Mouse (Mus musculus) spleen, postnatal 4 days (tissue): Measurements from ENCODE around the gene Gpr156.
A peak's percentile ranks its signal among the peaks of the same experiment; 100 is the strongest.
"Not testable (repeated sequence)": the region's sequence is repeated elsewhere in the genome, so short reads cannot be mapped to it uniquely, and the experiment has no call there.

Experiments
- DNase-seq, 2 experiments: peaks; one replicate each; pipeline ENCODE4 v3.0.0; 2022; ENCODE audit warnings: low spot score in 2 of 2

Gpr156 gene

DNA sequence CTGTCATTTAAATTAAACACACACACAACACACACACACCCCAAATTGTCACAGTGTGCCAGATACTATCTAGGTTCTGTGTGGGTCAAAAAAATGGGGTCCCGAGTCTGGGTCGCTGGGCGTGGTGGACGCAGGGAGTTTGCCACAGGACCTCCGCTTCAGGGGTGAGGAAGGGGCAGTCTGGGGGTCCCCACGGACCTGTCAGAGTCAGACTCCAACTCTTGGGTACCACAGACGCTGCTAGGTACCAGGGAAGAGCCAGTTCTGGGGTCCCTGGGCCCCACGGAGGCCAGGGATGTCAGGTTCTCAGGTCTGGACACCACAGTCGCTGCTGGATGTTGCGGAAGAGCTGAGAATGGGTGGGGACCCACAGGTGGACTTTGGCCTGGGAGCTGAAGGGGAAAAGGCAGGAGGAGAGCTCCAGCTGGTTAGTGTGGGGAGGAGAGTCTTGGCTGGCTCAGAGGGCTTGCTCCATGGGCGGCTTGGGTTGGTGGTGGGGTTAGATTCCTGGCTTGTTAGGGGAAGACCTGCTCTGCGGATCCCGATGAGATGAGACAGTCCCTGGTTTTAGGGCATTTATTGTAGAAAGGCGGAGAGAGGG, 39.9 kb downstream of the Gpr156 start:
- no peak for DNase-seq

DNA sequence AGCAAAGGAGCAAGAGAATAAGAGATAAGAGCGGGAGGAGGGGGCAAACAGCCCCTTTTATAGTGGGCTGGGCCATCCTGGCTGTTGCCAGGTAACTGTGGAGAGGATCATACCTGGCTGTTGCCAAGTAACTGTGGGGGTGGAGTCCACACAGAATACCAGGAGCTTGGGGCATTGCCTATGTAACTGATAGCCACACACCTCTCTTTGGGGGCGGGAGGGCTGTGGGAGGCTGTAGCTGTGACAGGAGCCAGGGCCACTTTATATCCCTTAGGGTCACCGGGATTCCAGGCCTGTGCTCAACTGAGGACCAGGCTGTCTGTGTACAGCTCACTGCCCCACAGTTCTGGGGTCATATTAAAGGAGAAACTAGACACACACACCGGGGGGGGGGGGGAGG, 40.5 kb downstream of the Gpr156 start:
- no peak for DNase-seq

DNA sequence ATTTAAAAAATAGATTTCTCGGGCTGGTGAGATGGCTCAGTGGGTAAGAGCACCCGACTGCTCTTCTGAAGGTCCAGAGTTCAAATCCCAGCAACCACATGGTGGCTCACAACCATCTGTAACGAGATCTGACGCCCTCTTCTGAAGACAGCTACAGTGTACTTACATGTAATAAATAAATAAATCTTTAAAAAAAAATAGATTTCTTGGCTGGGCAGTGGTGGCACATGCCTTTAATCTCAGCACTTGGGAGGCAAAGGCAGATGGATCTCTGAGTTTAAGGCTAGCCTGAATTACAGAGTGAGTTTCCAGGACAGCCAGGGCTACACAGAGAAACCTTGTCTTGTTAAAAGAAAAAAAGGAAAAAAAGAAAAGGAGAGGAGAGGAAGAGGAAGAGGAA, 46.4 kb downstream of the Gpr156 start:
- DNase-seq, result not testable (repeated sequence)

DNA sequence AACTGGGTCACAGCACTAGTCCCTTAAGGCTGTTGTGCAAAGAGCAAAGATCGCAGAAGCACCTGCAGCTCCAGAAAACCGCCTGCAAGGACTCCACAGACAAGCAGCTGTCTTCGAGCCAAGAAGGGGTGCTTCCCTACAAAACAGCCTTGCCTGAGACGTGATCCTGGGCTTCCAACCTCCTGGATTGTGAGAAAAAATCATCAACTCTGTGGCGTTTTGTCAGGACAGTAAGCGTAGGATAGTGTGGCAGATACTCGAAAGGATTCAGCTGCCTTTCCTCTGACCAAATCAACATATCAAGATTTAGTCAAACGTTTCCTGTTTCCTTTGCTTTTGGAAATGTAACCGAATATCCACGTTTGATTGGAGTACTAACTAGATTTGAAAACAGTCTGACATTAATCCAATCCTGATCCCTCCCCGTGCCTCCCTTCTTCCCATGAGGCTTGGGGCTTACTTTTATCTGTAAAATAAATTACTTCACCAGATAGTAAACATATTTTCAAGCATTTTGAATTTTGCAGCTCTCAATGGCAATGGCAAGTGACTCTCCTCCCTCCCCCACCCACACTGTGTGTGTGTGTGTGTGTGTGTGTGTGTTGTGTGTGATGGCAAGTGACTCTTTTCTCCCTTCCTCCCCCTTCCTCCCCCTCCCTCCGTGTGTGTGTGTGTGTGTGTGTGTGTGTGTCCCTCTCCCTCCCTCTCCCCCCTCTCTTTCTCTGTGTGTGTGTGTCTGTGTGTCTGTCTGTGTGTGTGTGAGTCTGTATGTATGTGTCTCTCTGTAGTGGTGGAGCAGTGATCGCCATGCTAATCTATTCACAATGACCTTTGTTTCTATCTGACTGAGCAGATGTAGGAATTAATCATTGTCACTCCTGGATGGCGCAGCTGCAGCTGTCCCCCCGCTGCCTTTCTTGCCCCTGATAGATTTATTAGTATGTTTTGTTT, 47.3 kb downstream of the Gpr156 start:
- no peak for DNase-seq

DNA sequence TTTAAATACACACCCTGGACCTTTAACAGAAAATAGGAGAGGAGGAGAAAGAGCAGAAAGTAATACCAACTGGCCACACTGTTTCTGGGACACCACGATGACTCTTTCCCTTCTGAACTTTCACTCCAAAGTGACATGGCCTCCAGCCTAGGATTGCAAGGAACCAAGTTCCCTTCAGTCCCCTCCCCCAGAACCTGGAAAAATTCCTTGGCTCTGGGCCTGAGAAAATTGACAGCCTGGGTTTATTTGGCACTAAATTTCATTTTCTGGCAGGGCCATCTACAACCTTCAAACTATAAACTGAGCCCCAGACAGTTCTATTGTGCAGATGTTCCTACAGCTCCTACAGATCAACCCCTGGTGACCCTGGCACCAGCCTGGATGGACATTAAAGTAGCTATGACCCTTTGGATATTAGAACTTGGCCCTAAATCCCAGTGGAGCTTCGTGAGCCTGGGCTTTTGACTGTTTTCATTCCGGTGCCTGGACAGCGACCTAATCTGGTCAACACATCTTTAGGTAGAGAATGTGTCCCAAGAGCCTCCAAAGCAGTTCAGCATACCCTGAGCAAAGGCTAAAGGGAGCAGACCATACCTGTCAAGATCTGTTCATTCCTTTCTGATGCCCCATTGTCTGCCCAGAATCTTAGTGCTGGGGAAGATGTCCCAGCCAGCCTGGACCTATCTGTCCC, 48.2 kb downstream of the Gpr156 start:
- DNase-seq, result no peak

DNA sequence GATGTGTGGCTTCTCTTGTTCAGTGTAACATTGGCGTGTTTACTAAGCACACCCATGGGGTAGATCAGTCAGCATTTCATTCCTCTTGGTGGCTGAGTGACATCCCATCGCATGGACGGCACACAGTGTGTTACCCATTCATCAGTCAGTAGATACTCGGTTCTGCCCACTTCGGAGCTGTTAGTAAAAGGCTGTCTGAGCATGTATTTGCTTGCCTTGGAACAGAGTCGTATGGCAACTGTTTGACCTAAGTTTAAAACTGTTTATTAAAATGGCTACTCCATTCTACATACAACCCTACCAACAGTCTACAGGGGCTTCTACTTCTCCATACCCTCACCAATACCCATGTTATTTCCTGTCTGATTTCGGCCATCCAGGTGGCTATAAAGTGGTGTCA, 50.6 kb downstream of the Gpr156 start:
- no peak for DNase-seq

DNA sequence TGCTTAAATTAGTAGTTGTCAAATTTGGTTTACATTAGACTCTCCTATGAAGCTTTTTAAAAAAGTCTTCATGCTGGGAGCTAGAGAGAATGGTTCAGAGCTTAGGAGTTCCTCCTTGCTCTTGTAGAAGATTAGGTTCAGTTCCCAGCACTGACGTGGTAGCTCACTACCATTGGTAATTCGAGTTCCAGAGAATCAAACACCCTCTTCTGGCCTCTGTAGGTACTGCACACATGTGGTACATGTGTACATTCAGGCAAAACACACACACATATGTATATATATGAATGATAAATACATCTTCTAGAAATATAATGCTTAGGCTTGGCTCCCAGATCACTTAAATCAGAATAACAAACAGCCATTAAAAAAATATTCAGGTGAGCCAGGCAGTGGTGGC, 51.1 kb downstream of the Gpr156 start:
- no peak for DNase-seq

DNA sequence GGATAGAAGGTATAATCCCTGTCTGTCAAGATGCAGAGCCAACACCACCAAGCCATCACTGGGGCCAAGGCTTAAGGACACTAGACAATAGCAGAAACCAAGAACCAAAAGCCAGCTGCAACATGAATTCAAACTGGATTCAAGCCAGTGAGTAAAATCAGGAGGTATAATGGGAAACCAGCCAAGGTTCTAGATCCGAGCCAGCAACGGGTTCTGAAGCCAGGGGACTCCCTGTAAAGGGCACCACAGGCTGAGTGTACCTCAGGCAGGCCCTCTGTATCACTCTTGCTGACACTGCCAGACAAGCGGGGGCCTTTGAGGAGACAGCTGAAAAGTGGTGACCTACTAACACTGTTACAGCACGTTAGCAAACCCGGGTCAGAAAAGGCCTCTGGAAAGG, 55.2 kb downstream of the Gpr156 start:
- DNase-seq, result no peak

DNA sequence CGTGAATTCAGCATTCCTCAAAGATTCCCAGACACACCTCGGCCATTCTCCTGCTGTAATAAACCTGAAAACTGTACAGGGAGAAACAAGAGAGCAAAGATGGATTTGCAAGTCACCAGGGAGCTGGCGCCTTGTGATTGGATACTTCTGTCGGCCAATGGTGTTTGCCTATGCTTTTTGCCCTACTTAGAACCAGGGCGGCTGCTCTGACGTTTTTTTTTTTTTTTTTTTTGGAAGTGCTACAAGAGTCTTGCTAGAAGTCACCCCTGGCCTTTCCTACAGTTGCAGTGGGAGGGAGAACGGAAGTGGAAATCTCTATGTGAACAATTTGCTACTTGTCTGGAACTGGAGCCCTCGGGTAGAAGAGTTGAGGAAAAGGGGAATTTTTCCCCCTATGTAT, 56.1 kb downstream of the Gpr156 start:
- no peak for DNase-seq

DNA sequence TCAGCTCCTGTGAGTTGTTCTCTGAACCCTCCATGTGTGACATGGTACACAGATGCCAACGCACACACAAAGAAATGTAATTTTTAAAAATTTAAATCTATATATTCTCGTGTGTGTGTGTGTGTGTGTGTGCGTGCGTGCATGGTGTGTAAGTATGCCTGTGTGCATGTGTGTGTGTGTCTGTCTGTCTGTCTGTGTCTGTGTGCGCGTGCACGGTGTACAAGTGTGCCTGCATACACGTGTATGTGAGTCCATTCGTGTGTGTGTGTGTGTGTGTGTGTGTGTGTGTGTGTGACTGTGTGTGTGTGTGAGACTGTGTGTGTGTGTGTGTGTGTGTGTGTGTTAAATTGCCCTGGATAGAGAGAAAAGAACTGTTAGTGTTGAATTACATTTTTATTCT, 56.9 kb downstream of the Gpr156 start:
- not testable (repeated sequence) for DNase-seq

DNA sequence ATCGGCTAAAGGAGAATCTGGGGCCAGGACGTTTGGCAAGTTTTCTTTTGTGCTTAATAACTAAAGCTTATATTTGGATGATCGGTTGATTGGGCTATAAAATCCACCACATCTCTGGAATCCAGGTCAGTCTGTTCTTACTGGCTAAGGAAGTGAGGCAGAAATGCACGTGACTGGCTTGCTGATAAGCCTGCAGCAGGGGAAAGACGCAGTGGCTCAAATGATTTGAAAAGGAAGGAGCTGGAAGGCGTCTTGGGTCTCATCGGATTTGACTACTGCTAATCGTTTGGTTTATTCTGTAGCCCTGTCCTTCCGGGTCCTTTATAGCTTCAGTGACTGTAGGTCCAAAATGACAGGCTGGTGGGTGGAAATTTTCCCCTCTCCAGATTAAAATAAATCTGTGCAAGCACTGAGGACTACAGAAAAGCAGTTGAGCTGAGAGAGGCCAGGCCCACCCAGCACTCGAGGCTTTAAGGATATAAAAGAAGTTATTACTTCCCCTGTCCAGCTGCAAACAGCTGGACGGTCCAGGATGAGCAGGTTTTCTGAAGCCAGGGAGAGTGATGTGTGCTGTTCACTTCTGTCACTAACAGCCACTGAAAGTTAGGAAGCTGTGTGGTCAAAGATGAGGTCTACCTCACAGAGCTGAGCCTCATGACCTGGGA, 57.7 kb downstream of the Gpr156 start:
- no peak for DNase-seq

DNA sequence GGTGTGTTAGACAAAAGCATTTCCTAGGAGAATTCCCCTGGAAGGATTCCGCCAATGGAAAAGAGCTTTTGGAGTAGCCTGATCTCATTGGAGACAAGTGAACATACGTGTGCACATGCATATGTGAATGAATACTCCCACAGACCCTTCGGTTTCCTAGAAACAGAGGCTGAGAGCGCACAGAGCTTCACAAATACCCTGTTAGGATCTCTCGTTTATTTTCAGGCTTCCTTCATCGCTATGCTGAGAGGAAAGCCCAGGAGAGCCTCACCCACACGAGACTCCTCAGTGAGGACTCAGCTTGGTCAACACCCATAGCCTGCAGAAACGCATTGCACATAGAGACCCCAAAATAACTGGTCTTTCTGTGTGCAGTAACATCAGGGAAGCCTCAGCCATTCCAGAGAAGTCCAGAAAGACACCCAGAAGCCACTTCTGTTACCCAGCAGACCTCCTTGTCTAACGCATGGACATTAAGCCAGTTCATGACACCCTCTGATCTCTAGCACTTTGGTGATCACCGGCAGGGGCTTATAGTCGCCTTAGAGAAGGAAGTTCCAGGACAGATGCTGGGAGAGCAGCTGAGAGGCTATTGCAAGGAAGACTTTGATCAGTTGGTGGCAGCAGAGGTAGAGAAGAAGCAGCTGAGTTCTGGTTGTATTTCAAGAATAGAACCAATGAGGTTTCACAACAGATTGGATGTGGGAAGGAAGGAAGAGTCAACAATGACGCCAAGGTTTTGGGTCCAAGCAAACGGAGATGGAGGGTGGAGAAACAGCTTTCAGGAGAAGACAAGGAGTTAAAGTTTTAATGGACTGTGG, 58.4 kb downstream of the Gpr156 start:
- DNase-seq, result no peak

DNA sequence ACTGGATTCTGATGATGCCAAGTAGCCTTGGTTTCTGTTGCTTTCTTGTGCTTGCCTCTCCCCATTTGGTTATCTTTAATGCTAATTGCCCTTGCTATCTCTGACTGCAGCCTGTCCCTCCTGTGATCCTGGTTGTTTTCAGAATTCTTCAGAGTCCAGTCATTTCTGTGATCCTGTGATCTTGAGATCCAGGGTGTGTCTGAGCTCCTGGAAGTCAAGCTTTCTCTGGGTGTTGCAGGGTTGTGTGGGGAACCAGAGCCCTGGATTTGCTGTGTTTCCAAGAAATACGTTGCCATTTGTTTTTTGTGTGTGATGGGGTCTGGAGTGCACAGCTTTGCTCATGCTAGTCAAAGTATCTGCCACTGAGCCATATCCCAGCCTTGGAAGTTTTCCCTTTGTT, 65.6 kb downstream of the Gpr156 start:
- DNase-seq, result no peak

DNA sequence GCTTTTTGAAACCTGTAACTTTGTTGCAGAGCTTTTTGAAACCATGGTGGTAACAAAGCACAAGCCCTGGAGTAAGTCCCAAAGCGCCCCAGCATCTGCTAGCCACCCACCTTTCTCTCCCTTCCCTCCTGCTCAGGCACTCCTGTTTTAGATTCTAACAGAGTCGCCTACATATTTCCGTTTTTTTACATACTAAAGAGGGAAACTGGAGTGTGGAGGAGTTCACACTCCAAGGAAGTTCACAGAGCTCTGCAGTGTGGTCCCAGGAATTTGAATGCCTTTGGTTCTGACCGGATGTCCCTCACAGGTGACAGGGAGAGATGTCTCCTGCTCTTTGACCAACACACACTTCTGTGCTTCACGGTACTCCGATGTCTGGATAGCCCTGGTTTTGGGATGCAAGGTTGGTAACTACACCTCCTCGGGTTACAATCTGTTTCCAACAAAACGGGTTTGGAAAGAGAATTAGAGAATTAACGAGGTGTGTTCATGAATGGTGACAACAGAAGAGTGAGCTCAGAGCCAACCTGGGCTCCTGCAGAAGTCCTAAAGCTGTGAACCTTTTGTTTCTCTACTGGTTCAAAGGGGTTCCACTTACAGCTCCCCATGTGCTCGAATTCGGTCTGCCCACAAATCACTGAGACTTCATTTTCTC, 72.0 kb downstream of the Gpr156 start:
- no peak for DNase-seq

DNA sequence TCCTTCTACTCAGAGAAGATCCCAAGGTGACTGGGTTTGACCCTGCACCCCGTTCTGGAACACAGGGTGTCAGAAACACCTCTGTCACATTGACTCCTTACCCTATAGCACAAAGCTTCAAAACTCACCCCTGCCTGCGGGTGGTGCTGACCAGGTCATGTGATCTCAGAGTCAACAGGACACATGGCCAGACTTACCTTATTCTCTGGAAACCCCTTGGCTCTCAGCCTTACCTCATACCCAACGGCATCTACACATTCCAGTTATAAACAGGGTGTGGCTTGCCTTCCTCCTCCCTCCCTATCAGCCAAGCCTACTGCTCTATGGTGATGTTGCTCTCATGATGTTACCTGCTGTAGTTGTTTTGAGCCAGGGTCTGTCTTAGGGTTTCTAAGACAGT, 73.5 kb downstream of the Gpr156 start:
- DNase-seq, result no peak

DNA sequence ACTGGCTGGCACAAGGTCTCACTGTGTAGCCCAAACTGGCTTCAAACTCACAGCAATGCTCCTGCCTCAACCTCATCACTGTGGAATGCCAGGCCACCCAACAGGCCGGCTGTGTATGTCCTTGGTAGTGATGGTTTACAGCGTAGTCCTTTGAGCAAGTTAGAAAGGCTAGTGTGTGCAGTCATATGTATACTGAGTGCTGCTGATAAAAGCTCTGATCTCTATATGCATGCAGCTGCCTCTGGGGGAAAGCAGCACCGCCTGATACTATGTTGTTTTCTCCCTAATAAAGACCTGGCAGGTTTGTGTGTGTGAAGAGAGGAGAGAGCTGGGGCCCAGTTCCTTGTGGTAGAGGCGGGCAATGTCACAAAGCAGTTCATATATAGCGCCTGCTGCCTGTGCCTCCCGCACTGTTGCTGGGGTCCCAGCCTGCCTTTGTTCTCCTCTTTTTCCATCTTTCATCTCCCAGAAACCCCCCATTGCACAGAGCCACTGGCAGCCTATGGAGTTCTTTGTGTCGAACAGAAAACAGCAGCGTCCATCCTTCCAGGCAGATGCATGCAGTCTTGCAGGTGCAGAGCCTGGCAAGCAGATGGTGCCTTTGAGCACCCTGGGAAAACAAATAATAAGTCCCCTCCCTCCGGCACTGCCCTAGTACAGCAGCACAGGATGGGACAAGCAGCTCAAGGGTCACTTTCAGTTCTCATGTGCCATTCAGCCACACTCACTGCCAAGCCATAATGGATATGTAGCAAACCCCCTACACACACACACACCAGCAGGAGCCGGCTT, 74.5 kb downstream of the Gpr156 start:
- no peak for DNase-seq

DNA sequence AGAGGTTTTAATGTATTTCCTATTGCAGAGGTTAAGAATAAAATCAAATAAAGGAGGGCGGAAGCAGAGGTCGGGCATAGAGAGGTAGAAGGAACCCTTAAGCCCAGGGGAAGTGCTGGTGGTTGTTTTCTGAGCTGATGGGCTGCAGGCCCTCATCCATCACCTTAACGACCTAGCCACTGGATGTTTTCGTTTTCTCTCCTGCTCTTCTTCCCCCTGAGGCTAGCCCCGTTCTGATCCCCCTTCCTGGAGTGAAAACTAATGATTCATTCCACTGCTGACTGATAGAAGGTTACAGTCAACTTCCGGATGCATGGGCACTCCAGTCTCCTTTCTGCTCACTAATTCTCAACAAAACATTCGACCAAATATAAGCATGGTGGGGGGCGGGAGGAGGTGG, 76.5 kb downstream of the Gpr156 start:
- no peak for DNase-seq

DNA sequence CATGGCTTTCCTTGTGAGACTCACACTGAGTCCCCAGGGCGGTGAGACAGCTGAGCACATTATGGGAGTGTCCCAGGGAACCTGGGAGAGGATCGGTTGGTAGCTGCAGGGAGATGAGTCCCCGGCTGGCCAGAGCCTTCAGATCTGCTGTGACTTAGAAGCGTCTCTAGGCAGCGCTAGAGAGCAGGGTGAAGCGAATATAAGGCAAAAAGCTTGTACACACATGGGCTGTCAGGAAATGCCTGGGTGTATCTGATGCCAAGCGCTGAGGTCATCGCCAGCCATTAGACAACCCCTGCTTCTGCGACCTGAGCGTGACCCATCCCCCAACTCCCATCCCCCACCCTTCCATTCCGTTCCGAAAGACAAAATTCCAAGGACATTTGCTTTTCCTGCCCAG, 78.4 kb downstream of the Gpr156 start:
- DNase-seq, result peak in 1 of 2 experiments; percentile 22

DNA sequence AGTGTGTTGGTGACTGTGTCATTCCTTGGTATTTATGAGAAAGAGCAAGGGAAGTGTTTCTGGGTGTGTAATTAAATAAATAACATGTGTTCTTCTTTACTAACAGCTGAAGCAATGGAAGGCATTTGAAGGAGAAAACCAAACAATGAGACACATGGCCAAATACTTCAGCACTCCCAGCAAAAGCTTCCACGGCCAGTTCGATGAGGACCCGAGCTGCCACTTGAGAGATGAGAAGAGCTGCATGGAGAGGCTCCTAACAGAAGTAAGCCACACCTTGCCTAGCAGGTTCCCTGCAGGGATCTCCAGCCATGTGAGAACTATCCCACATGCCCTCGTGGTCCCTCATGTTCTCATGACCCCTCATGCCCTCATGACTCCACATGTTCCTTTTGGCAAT, 81.5 kb downstream of the Gpr156 start:
- no peak for DNase-seq

DNA sequence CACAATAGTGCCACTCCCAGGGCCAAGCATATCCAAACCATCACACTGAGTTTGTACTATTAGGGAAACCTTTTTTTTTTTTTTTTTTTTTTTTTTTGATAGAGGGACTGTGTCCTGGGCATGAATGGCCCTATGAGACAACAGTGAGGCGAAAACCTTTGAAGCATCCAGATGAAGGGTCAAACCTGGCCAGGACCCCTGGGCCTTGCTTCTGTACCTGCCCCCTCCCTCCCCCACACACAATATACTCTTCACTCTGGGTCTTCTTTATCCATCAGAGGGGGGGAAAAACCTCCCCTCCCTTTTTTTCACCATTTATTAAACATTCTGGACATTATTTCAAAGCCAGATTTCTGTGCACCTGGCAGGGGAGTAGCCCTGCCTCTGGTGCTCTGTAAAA, 83.5 kb downstream of the Gpr156 start:
- DNase-seq, result peak in 1 of 2 experiments; percentile 26
